Mouse (Mus musculus) left cerebral cortex, postnatal 14 days (tissue): ENCODE results near the gene Mettl1. TPM values are rescaled to one million over a fixed set of nuclear protein-coding genes. Genes with fewer than 3 reads are reported as not detected.
"Not testable (repeated sequence)": the region's sequence is repeated elsewhere in the genome, so short reads cannot be mapped to it uniquely, and the experiment has no call there.

ENCODE experiments used
- DNase-seq, 2 experiments: peaks; one replicate each; pipeline ENCODE4 v3.0.0; 2021 to 2022; ENCODE audit warnings: low spot score in 2 of 2, mixed read lengths in 1 of 2
- intact Hi-C: fragments of 180-260 bp; cut with DNase I; formaldehyde crosslinking; loops from one replicate; pipeline ENCODE4 v1.15.1; 2025
- total RNA-seq, 2 experiments: library from RNA; stranded (reverse); gene quantifications; 2 replicates each; pipeline ENCODE4 v1.2.3; 2021

The Mettl1 gene
- total RNA-seq, 2 experiments from 2014 or later: 10.3 to 11.1 TPM

GRCm38 (mm10) chr10:127041774-127042338 is 642 bp downstream of the Mettl1 start:
- peak; percentile 89 to 93 for DNase-seq
- intact Hi-C loops: no loop called here

GRCm38 (mm10) chr10:127042468-127043115 is 1.4 kb downstream of the Mettl1 start:
- no peak for DNase-seq
- intact Hi-C loops: no loop called here

GRCm38 (mm10) chr10:127043187-127043586 is 2.0 kb downstream of the Mettl1 start:
- no peak for DNase-seq
- intact Hi-C loops: no loop called here

GRCm38 (mm10) chr10:127047954-127048353 is 6.7 kb downstream of the Mettl1 start, which contains the start of gene Cyp27b1:
Cyp27b1 (plus strand) TSS chr10:127048250.
- no peak for DNase-seq
- intact Hi-C loops: no loop called here

- no peak for DNase-seq
Measured at GRCm38 (mm10) chr10:127048608-127049394, 7.6 kb downstream of the Mettl1 start.

GRCm38 (mm10) chr10:127049395-127050118 is 8.3 kb downstream of the Mettl1 start:
- intact Hi-C loops: no loop called here
- DNase-seq: no peak

More at GRCm38 (mm10) chr10:127048608-127049394, 7.6 kb downstream of the Mettl1 start:
- intact Hi-C loops: no loop called here

GRCm38 (mm10) chr10:127050119-127050474 is 8.9 kb downstream of the Mettl1 start:
- intact Hi-C loops: no loop called here
- no peak for DNase-seq

GRCm38 (mm10) chr10:127054646-127055045 is 13.4 kb downstream of the Mettl1 start:
- no peak for DNase-seq

GRCm38 (mm10) chr10:127055406-127055805 is 14.2 kb downstream of the Mettl1 start:
- DNase-seq: no peak
- intact Hi-C loops: no loop called here

More at GRCm38 (mm10) chr10:127054646-127055045, 13.4 kb downstream of the Mettl1 start:
- intact Hi-C loops: no loop called here

- no peak for DNase-seq
- intact Hi-C loops: no loop called here
Measured at GRCm38 (mm10) chr10:127056490-127056889, 15.3 kb downstream of the Mettl1 start.

GRCm38 (mm10) chr10:127058161-127058560 is 16.9 kb downstream of the Mettl1 start:
- intact Hi-C loops: no loop called here
- DNase-seq: peak in 1 of 2 experiments; percentile 79

GRCm38 (mm10) chr10:127058708-127059107 is 17.5 kb downstream of the Mettl1 start:
- intact Hi-C loops: no loop called here

GRCm38 (mm10) chr10:127059174-127059967 is 18.2 kb downstream of the Mettl1 start:
- no peak for DNase-seq
- intact Hi-C loops: no loop called here

More at GRCm38 (mm10) chr10:127058708-127059107, 17.5 kb downstream of the Mettl1 start:
- no peak for DNase-seq

- intact Hi-C loops: no loop called here
- peak; percentile 70 to 77 for DNase-seq
Measured at GRCm38 (mm10) chr10:127059968-127060916, 19.0 kb downstream of the Mettl1 start, which contains the start of gene March9. March9 (minus strand) TSS chr10:127060184.

GRCm38 (mm10) chr10:127061085-127061484 is 19.9 kb downstream of the Mettl1 start:
- peak in 1 of 2 experiments; percentile 61 for DNase-seq
- intact Hi-C loops: no loop called here

- intact Hi-C loops: no loop called here
- no peak for DNase-seq
Measured at GRCm38 (mm10) chr10:127061513-127061912, 20.3 kb downstream of the Mettl1 start.

GRCm38 (mm10) chr10:127062101-127062500 is 20.9 kb downstream of the Mettl1 start:
- intact Hi-C loops: not testable (repeated sequence)

GRCm38 (mm10) chr10:127062503-127062902 is 21.3 kb downstream of the Mettl1 start:
- intact Hi-C loops: no loop called here
- no peak for DNase-seq

More at GRCm38 (mm10) chr10:127062101-127062500, 20.9 kb downstream of the Mettl1 start:
- not testable (repeated sequence) for DNase-seq
